Mouse (Mus musculus) ES-Bruce4 (cell line): Measurements from ENCODE around the gene Pde1a. TPM values are rescaled to one million over a fixed set of nuclear protein-coding genes. Genes with fewer than 3 reads are reported as not detected.

Experiments used
- H3K27ac ChIP-seq: 2 replicates; pipeline ENCODE4 v1.5.1; 2012; ENCODE audit warnings: low read length, inconsistent platforms; ENCODE audit not compliant: insufficient read depth
- H3K27me3 ChIP-seq: 2 replicates; pipeline ENCODE4 v1.6.1; 2012; ENCODE audit warnings: mild to moderate bottlenecking, low read length, inconsistent platforms; ENCODE audit not compliant: control insufficient read depth, poor library complexity, insufficient read depth, severe bottlenecking
- H3K36me3 ChIP-seq: 2 replicates; pipeline ENCODE4 v1.6.1; 2012; ENCODE audit warnings: inconsistent platforms, mild to moderate bottlenecking, low read length, moderate library complexity; ENCODE audit not compliant: control insufficient read depth, poor library complexity, insufficient read depth, severe bottlenecking
- H3K4me1 ChIP-seq: one replicate; pipeline ENCODE4 v1.8.1; 2011; ENCODE audit warnings: low read length; ENCODE audit not compliant: control insufficient read depth, insufficient read depth
- H3K4me3 ChIP-seq: 2 replicates; pipeline ENCODE4 v1.5.1; 2011; ENCODE audit warnings: low read depth, mild to moderate bottlenecking, low read length
- H3K9ac ChIP-seq: 2 replicates; pipeline ENCODE4 v1.6.1; 2012; ENCODE audit warnings: low read depth, mild to moderate bottlenecking, inconsistent platforms; ENCODE audit not compliant: poor library complexity, severe bottlenecking
- H3K9me3 ChIP-seq: replicated peaks from 2 replicates; pipeline ENCODE4 v1.6.1; 2012; ENCODE audit warnings: mild to moderate bottlenecking, low read length, inconsistent platforms; ENCODE audit not compliant: control insufficient read depth, poor library complexity, insufficient read depth, severe bottlenecking
- CTCF ChIP-seq: IDR thresholded peaks from one replicate; pipeline ENCODE4 v1.8.1; 2011; ENCODE audit warnings: low read depth, low read length
- EP300 ChIP-seq: IDR thresholded peaks from 2 replicates; pipeline ENCODE4 v1.6.1; 2011; ENCODE audit warnings: low read depth, low read length; ENCODE audit not compliant: insufficient read depth
- POLR2A ChIP-seq: IDR thresholded peaks from one replicate; pipeline ENCODE4 v1.8.1; 2011; ENCODE audit warnings: low read length; ENCODE audit not compliant: insufficient read depth
- polyA plus RNA-seq: library from polyadenylated mRNA; stranded (reverse); fragments of >200 nt; gene quantifications from 2 replicates; pipeline ENCODE4 v1.2.4, GENCODE M21; 2011; ENCODE audit warnings: low read depth; ENCODE audit not compliant: missing spikeins, insufficient read depth, insufficient read length

The Pde1a gene
- polyA plus RNA-seq, 1 experiment = 2.1 TPM

DNA sequence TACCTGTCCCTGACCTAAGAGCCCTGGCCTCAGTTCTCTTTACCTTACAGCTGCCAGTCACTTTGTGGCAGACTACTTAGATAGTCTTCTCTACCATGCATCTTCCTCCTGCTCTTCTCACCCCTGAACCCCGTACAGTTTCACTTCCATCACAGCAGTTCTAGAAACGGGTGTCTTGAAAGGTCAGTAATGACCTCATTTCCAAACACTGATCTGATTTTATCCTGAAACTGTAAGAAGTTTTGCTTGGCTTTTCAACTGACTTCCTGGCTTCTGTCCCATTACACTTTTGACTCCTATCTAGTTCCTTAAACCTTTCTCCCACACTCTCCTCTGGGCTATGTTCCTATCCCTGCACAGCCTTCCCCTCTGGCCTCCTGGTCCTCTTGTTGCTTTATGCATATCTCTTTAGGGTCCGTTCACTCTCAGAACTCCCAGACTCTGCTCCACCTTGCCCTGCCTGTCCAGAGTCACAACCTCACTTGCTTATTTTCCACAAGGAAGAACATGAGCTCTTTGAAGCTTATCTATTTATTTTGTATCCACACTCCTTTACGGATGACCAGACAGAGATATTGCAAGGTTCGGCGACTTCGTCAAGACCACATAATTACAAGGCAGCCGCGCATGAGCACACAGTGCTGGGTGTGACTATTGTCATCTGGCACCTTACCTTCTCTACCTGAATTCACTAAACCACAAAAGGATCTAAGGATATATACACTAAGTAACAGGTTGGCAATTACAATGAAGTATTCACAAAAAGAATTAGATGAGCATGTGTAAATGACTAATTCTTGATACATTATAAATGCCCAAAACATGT lies 162.4 kb downstream of the Pde1a start:
- Histone ChIP-seq H3K9me3 (no peaks in the 10 kb centered on the region), H3K4me3 (no peak overlapping the region), H3K36me3 (no peaks in the 10 kb centered on the region), H3K27ac (no peak overlapping the region), H3K9ac (no peak overlapping the region), H3K4me1 (no peaks in the 10 kb centered on the region), H3K27me3 (no peaks in the 10 kb centered on the region)
- TF ChIP-seq POLR2A = no peak
- no peak for TF ChIP-seq CTCF
- TF ChIP-seq EP300 = no peak

DNA sequence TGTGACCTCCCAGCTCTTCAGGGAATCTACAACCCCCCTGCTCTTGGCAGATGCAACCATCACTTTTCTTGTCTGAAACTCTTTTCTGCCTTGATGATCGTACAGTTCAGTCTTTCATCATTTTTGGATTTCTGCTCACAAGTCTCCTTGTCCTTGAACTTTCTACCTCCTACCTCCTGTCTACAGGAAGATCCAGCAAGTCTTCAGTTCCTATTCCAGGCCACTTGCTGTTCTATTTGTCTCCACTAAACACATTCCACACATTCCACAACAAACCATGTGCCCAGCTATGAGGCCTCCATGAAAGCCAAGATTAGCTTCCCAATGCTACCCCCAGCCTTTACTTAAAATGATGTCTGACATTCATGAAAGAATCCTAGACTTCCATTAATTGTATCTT lies 163.2 kb downstream of the Pde1a start:
- H3K4me1 ChIP-seq = no peaks in the 10 kb centered on the region
- TF ChIP-seq EP300 = no peak
- TF ChIP-seq CTCF = no peak
- no peak for TF ChIP-seq POLR2A
- H3K9me3 ChIP-seq = no peaks in the 10 kb centered on the region
- no peak overlapping the region for H3K27ac ChIP-seq
- H3K27me3 ChIP-seq = no peaks in the 10 kb centered on the region
- no peaks in the 10 kb centered on the region for H3K36me3 ChIP-seq
- H3K4me3 ChIP-seq = no peak overlapping the region
- H3K9ac ChIP-seq = no peak overlapping the region

DNA sequence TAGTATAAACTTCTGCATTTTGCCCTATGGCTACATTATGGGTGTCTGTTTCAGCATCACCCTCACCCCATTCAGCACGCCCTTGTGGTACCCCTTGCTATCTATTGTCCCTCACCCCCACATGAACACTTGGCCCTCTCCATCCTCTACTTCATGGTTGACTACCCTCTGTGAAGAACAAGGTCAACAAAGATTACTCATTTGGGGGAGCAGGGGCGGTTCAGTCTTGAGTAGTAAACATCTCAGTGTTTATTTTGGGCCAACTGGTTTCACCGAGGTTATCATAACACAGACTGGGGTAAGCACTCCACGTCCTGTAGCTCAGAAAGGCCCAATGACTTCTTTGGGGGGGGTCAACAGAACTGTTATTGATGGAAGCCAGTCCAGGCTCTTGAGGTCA lies 164.3 kb downstream of the Pde1a start:
- Histone ChIP-seq H3K27ac (no peak overlapping the region), H3K9me3 (no peaks in the 10 kb centered on the region), H3K27me3 (no peaks in the 10 kb centered on the region), H3K4me1 (no peaks in the 10 kb centered on the region), H3K9ac (no peak overlapping the region), H3K4me3 (no peak overlapping the region), H3K36me3 (no peaks in the 10 kb centered on the region)
- no peak for TF ChIP-seq CTCF
- TF ChIP-seq POLR2A = no peak
- TF ChIP-seq EP300 = no peak

DNA sequence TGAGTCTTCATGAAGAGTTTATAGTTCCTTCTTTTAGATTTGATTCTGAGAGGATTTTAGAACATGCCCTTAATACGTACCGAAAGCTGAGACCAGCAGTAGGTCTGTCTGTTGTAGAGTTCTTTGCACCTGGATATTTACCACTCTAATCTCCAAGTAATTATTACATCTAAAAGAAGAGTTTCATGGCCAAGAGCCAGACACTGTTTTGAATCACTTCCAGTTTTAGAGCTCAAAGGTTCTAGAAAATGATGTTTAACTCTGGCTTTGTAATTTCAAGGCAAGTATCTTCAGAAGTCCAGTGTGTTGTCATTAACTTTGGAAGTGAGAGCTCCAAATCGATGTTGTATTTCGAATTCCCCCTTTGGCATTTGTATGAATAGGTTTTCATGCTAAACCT lies 167.8 kb downstream of the Pde1a start:
- no peak for TF ChIP-seq EP300
- H3K27ac ChIP-seq = no peak overlapping the region
- H3K9me3 ChIP-seq = no peaks in the 10 kb centered on the region
- H3K4me1 ChIP-seq = no peaks in the 10 kb centered on the region
- H3K9ac ChIP-seq = no peak overlapping the region
- H3K36me3 ChIP-seq = no peaks in the 10 kb centered on the region
- no peak overlapping the region for H3K4me3 ChIP-seq
- H3K27me3 ChIP-seq = no peaks in the 10 kb centered on the region

DNA sequence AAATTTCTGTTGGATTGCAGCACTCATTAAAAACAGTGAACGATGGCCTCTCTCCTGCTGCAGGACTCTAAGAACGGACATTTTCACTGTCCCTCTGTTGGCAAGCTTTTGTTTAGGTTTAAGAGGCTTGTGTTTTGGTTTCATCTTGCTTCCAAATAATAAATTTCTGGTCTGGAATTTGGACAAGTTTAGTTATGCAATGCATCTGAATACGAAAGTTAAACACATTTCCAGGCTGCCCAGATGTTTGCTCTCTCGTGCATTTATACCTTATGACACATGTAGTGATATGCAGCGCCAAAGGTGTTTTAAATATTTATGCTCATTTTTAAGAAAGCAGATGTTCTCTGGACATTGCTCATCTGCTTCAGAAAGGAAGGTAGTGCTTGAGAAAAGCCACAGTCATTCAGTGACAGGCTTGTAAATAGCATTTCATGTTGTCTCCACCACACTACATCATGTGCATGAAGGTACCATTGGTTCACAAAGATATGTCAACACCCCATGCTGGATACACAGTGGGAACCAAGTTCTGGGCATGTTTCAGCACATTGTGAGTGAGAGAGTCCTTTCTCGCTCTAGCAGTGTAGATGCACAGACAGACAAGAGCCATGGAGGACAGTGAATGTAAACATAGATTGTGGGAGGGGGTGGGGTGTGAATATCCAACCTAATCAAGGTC lies 171.5 kb downstream of the Pde1a start:
- H3K4me1 ChIP-seq = no peaks in the 10 kb centered on the region
- H3K9me3 ChIP-seq = no peaks in the 10 kb centered on the region
- no peaks in the 10 kb centered on the region for H3K36me3 ChIP-seq
- no peak overlapping the region for H3K9ac ChIP-seq
- no peak overlapping the region for H3K4me3 ChIP-seq
- no peak overlapping the region for H3K27ac ChIP-seq
- TF ChIP-seq CTCF = no peak
- no peak for TF ChIP-seq EP300
- no peak for TF ChIP-seq POLR2A
- no peaks in the 10 kb centered on the region for H3K27me3 ChIP-seq
